Mouse (Mus musculus) gastrocnemius, postnatal 36 days (tissue): ENCODE data around the gene Fgfr2. TPM values are rescaled to one million over a fixed set of nuclear protein-coding genes. Genes with fewer than 3 reads are reported as not detected.
"Not testable (repeated sequence)": the region's sequence is repeated elsewhere in the genome, so short reads cannot be mapped to it uniquely, and the experiment has no call there.

Experiments
- DNase-seq, 2 experiments: peaks; one replicate each; pipeline ENCODE4 v3.0.0; 2022
- intact Hi-C: fragments of 180-260 bp; cut with DNase I; formaldehyde crosslinking; loops from one replicate; pipeline ENCODE4 v1.15.1; 2025
- total RNA-seq, 2 experiments: library from RNA; stranded (reverse); gene quantifications; 2 replicates each; pipeline ENCODE4 v1.2.3; 2021

Gene Fgfr2
- total RNA-seq, 2 experiments from 2014 or later = 0.28 to 0.49 TPM

- no peak for DNase-seq
- intact Hi-C loops = no loop called here
Observed at GRCm38 (mm10) chr7:130501499-130501898, 2621.7 kb downstream of the Fgfr2 start.

DNA sequence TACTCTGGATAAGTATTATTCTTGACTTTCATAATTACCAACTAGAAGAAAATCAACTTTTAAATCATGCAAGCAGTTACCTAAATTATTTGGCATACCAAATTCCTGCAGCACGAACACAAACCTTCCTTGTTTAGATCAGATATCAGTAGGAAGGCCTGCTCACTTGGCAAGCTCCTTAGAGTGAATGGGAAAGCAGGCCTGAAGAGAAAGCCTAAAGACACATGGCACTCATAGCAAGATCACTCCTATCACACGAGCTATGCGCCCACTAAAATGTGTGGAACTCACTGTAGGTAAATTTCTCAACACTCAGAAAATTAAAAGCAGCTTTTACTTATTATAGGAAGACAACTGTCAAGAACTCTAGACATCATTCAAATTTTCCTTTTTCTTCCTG is 2629.8 kb downstream of the Fgfr2 start:
- intact Hi-C loops = no loop called here
- DNase-seq = no peak

GRCm38 (mm10) chr7:130492026-130492425 is 2631.1 kb downstream of the Fgfr2 start:
- no peak for DNase-seq
- intact Hi-C loops = no loop called here

DNA sequence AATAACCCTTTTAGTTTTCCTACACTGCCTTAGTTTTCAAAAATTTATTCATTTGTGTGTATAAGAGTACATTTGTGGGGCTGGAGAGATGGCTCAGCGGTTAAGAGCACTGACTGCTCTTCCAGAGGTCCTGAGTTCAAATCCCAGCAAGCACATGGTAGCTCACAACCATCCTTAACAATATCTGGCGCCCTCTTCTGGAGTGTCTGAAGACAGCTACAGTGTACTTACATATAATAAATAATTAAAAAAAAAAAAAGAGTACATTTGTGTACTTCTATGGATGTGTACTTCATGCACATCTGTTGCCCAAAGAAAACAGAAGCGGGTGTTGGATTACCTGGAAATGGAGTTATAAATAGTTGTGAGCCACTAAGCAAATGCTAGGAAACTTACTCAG is 2644.1 kb downstream of the Fgfr2 start:
- not testable (repeated sequence) for DNase-seq
- intact Hi-C loops = loop anchor here (5.0 kb wide), 1 partner anchor 207 kb away; no protein-coding TSS in a partner anchor

- intact Hi-C loops = loop anchor here (5.0 kb wide), 1 partner anchor 204 kb away; no protein-coding TSS in a partner anchor
- peak in 1 of 2 experiments; percentile 13 for DNase-seq
Observed at GRCm38 (mm10) chr7:130475970-130476369, 2647.2 kb downstream of the Fgfr2 start.

GRCm38 (mm10) chr7:130473881-130474280 is 2649.3 kb downstream of the Fgfr2 start:
- no peak for DNase-seq
- intact Hi-C loops = loop anchor here (5.0 kb wide), 1 partner anchor 822 kb away; no protein-coding TSS in a partner anchor

DNA sequence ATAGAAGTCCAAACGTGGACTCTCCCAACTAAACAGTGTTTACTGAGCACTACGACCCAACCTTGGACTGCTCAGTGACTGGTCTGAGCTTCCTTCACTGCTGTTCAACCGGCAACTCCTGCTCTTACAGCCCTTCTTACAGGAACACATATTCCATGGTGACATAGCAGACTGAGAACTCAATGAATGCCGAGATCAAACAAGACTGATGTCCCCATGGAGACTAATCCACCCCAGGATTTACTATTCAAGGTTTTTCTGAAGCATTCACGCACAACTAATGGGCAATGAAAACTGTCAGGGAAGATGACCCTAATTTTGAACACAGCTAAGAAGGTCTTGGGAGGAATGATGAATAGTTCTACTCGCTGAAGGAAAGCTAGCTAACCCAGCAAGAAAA is 2650.5 kb downstream of the Fgfr2 start:
- intact Hi-C loops = loop anchor here (5.0 kb wide), 1 partner anchor 820 kb away; no protein-coding TSS in a partner anchor
- DNase-seq = no peak

- intact Hi-C loops = loop anchor here (5.0 kb wide), 1 partner anchor 819 kb away; no protein-coding TSS in a partner anchor
- no peak for DNase-seq
Observed at GRCm38 (mm10) chr7:130471045-130471444, 2652.1 kb downstream of the Fgfr2 start.

GRCm38 (mm10) chr7:130455587-130456246 is 2667.4 kb downstream of the Fgfr2 start:
- intact Hi-C loops = no loop called here
- DNase-seq = no peak

DNA sequence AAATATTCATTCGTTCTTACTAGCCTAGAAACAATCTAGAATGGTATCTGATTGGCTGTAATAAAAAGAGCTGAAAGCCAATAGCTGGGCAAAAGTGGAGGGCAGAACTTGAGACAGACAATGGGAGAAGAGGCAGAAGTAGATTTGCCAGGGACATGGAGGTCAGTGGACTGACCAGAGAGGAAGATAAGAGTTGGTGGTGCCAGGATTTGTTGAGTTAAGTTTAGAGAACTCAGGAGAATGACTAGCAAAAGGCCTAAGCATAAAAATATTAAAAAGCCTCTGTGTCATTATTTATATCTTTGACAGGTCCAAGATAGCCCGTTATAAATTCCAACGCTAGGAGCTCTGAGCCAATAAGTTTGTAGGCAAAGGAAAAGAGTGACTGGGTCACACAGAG is 2668.9 kb downstream of the Fgfr2 start:
- intact Hi-C loops = no loop called here
- no peak for DNase-seq

- no peak for DNase-seq
- intact Hi-C loops = no loop called here
Observed at GRCm38 (mm10) chr7:130435776-130436175, 2687.4 kb downstream of the Fgfr2 start.

DNA sequence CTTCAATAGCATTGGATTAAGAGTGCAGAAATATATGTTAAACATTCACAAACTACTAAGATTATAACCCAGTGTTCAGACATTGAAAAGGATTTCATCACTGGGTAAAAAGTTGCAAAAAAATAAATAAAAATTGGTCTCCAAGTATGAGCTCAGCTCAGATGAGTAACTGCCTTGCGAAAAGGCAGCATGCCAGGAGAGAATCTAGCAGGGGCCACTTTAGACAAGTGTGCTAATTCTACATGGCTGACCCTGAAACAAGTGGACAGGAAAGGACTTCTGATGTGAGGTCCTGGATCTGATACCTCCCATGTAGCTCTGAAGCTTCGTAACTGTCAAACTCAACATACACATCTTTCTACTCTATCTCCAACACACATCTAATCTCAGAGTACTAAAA is 2691.0 kb downstream of the Fgfr2 start:
- DNase-seq = no peak
- intact Hi-C loops = no loop called here

DNA sequence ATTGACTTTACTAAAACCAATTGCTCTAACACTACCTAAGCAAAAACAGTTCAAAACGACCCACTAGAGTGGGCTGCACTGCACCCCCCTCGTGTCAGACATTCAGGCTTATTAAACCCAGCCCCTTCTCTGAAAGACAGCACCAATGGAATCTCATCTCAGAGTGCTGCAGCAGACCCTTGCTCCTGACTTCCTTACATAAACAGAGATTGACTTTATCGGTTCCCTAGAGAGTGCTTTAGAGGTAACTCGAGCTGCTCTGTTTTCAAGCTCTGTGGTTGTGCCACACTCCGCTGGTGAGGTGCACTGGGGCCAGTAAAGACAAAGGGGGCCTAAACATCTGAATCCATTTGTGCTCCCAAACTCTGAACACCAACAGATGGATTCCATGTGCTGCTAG is 2696.6 kb downstream of the Fgfr2 start:
- DNase-seq = no peak
- intact Hi-C loops = no loop called here

DNA sequence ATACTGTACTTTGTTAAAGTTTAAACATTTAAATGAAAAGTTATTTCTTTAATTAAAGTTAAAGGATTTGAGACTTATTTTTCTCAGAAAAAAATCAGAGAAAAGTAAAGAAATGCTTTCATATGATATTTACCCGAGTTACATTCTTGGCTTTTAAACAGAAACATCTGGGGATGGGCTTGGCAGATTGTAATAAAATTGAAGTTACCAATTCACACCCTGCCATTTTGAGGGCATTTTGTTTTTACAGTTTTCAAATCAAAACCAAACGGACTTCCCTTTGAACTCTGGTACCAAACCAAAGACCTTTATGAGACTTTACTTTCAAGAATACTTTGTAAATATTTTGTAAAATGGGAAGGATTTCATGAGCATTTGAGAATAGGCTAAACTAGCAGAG is 2697.2 kb downstream of the Fgfr2 start:
- intact Hi-C loops = no loop called here

DNA sequence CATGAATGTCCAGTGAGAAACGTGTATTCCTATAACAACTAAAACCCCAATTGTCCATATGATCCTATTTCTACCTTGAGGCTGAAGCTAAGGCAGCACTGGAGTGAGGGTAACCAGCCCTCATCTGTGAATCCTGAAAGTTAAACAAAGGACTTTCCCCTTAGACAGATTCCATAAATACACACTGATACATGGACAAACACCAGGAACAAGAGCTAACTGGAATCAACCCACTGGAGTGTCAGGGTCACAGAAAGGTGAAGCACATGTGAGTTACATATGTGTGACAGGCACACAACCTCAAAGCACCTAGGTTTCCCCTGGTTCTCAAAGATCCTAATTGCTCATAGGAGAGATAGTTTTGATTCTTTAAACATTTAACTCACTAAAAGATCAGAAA is 2703.2 kb downstream of the Fgfr2 start:
- DNase-seq = no peak

More for the DNA sequence above, 2697.2 kb downstream of the Fgfr2 start:
- no peak for DNase-seq

DNA sequence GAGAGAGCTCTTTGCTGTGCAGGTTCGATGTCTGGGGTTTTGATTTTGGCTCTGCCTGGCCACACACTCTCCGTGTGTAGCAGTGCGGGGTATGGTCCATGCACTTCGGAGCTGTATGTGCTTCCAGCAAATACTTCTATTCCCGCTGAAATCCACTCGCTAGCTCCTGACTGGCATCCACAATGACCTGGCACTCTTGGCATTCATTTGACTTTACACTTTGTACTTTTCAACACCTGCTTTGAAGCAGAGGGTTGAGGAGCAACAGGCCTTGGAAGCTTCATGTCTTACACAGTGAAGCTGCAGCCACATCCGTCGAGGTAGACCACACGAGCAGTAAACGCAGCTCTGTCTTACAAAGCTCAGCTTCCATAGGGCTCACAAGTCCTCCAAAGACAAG is 2715.5 kb downstream of the Fgfr2 start:
- no peak for DNase-seq
- intact Hi-C loops = no loop called here

More for the DNA sequence above, 2703.2 kb downstream of the Fgfr2 start:
- intact Hi-C loops = no loop called here

- no peak for DNase-seq
- intact Hi-C loops = no loop called here
Observed at GRCm38 (mm10) chr7:130403346-130403745, 2719.8 kb downstream of the Fgfr2 start.

DNA sequence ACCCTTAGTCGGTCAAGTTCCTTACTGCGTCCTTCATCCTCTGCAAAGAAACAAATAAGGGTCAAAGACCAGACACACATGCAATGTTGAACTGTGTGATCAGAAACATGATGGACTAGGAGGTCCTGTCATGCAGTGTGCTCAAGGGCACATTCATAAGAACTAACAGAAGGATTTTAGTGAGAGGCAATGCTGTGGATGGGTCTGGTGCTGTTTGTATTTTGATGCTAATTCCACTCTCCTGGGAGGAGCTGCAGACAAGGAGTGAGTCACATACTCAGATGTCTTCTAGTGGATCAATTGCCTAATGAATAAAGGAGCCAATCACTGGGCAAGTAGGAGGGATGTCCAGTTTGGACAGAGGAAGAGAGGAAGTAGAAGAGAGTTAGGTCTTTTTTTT is 2728.5 kb downstream of the Fgfr2 start:
- no peak for DNase-seq
- intact Hi-C loops = no loop called here

GRCm38 (mm10) chr7:130390060-130390459 is 2733.1 kb downstream of the Fgfr2 start:
- DNase-seq, intact Hi-C loops: not testable (repeated sequence)

DNA sequence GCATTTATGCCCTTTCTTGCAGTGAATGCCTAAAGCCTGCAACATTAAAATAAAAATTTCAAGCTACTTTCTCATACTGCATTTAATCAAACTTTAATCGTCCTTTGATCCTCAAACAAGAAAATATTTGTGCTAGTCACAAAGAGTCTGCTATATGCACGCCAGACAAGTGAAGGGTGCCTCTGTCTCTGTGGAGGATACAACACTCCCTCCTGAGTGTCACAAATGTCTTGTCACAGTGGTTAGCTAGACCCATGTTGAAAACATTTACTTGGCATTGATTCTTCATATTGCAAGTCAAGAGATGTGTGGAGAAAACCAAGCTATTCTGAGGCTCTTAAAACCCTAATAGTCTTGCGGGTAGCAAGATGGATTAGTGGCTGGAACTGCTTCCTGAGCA is 2736.8 kb downstream of the Fgfr2 start:
- DNase-seq = no peak
- intact Hi-C loops = no loop called here

DNA sequence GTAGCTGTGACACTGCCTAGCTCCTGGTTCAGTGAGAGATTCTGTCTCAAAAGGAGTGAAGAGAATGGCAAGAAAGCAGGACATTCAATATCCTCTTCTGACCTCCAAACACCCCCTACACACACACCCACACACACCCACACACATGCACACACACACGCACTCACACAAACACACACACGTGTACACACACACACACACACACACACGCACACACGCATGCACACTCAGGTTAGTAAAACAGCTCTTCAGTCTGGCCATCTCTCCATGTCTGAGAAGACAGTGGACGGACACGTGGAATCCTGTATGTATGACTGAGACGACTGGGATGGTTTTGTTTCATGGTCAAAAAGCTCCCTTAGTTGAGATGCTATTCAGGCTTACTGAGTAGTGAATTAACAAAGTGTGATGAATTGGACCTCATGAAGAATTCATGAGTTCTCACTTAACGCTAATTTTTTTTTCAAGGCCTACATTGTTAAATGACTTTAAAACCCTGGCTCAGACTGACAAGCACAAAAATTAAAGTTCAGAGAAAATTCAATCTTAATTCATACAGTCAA is 2737.3 kb downstream of the Fgfr2 start:
- intact Hi-C loops = no loop called here
- DNase-seq = no peak

- DNase-seq = no peak
- intact Hi-C loops = no loop called here
Observed at GRCm38 (mm10) chr7:130382126-130382525, 2741.0 kb downstream of the Fgfr2 start.
